Mouse (Mus musculus) C2C12 (cell line): ENCODE results near the gene Gm6904.
"Not testable (repeated sequence)": the region's sequence is repeated elsewhere in the genome, so short reads cannot be mapped to it uniquely, and the experiment has no call there.

Source experiments
- CEBPB ChIP-seq: IDR thresholded peaks from one replicate; pipeline ENCODE4 v1.6.1; 2011; ENCODE audit warnings: low read depth, mild to moderate bottlenecking, control low read depth, moderate library complexity
- CTCF ChIP-seq: IDR thresholded peaks from one replicate; pipeline ENCODE4 v1.5.1; 2011; ENCODE audit not compliant: control insufficient read depth, insufficient read depth, insufficient read length
- MAX ChIP-seq: IDR thresholded peaks from one replicate; pipeline ENCODE4 v1.6.1; 2011; ENCODE audit warnings: mild to moderate bottlenecking, control low read depth
- USF1 ChIP-seq: IDR thresholded peaks from one replicate; pipeline ENCODE4 v1.6.1; 2011; ENCODE audit warnings: low read depth, mild to moderate bottlenecking, control low read depth, moderate library complexity

- TF ChIP-seq CTCF, USF1, MAX, CEBPB: not testable (repeated sequence)
Measured at GRCm38 (mm10) chr14:59250350-59250749, 9.7 kb downstream of the Gm6904 start.
